Mouse (Mus musculus): Measurements from ENCODE around the gene Fkbp4. TPM values are rescaled to one million over a fixed set of nuclear protein-coding genes. Genes with fewer than 3 reads are reported as not detected.

Gene Fkbp4
- polyA plus RNA-seq, 1 experiment from 2014 or later, result 551 TPM

GRCm38 (mm10) chr6:128429826-128430225 is 8.7 kb downstream of the Fkbp4 start:
- Histone ChIP-seq H3K36me3 (ENCODE audit: control insufficient read depth, insufficient read depth, low read length) (peaks cover 32% of the 10 kb centered on the region), H3K4me1 (ENCODE audit: control insufficient read depth, insufficient read depth, low read length) (no peaks in the 10 kb centered on the region), H3K9me3 (ENCODE audit: control insufficient read depth, low read length) (no peaks in the 10 kb centered on the region), H3K4me2 (ENCODE audit: low read depth) (no peak overlapping the region), H3K9ac (ENCODE audit: low read length) (no peak overlapping the region), H3K27ac (ENCODE audit: low read depth, low read length) (no peak overlapping the region), H3K4me3 (ENCODE audit: low read depth, low read length) (no peak overlapping the region), H3K27me3 (ENCODE audit: control insufficient read depth, insufficient read depth, low read length) (no peaks in the 10 kb centered on the region)
- DNase-seq (ENCODE audit: low spot score), result no peak
- ATAC-seq (ENCODE audit: insufficient read depth, low FRiP score, low TSS enrichment), result no peak
- WGBS, result 90% methylated on average over 6 of the region's 6 CpGs

GRCm38 (mm10) chr6:128429300-128429699 is 9.2 kb downstream of the Fkbp4 start:
- no peak overlapping the region for H3K9ac ChIP-seq (ENCODE audit: low read length)
- no peaks in the 10 kb centered on the region for H3K4me1 ChIP-seq (ENCODE audit: control insufficient read depth, insufficient read depth, low read length)
- H3K9me3 ChIP-seq (ENCODE audit: control insufficient read depth, low read length), result no peaks in the 10 kb centered on the region
- ATAC-seq (ENCODE audit: insufficient read depth, low FRiP score, low TSS enrichment) (no peak), DNase-seq (ENCODE audit: low spot score) (no peak)
- no peaks in the 10 kb centered on the region for H3K27me3 ChIP-seq (ENCODE audit: control insufficient read depth, insufficient read depth, low read length)
- H3K27ac ChIP-seq (ENCODE audit: low read depth, low read length), result no peak overlapping the region
- WGBS, result 98% methylated on average over 2 of the region's 2 CpGs
- peaks cover 31% of the 10 kb centered on the region for H3K36me3 ChIP-seq (ENCODE audit: control insufficient read depth, insufficient read depth, low read length)
- H3K4me2 ChIP-seq (ENCODE audit: low read depth), result no peak overlapping the region
- H3K4me3 ChIP-seq (ENCODE audit: low read depth, low read length), result no peak overlapping the region

- H3K4me3 ChIP-seq (ENCODE audit: low read depth, low read length), result no peak overlapping the region
- WGBS, result 91% methylated on average over 5 of the region's 5 CpGs
- H3K36me3 ChIP-seq (ENCODE audit: control insufficient read depth, insufficient read depth, low read length), result peaks cover 23% of the 10 kb centered on the region
- no peaks in the 10 kb centered on the region; the same call in 1 of the 2 replicates for H3K4me1 ChIP-seq (ENCODE audit: control insufficient read depth, insufficient read depth, low read length)
- no peak overlapping the region for H3K4me2 ChIP-seq (ENCODE audit: low read depth)
- no peak for ATAC-seq (ENCODE audit: insufficient read depth, low FRiP score, low TSS enrichment)
- no peak overlapping the region for H3K9ac ChIP-seq (ENCODE audit: low read length)
- H3K27me3 ChIP-seq (ENCODE audit: control insufficient read depth, insufficient read depth, low read length), result no peaks in the 10 kb centered on the region
- no peaks in the 10 kb centered on the region for H3K9me3 ChIP-seq (ENCODE audit: control insufficient read depth, low read length)
- no peak overlapping the region for H3K27ac ChIP-seq (ENCODE audit: low read depth, low read length)
- DNase-seq (ENCODE audit: low spot score), result no peak
Measured at GRCm38 (mm10) chr6:128427571-128427970, 10.9 kb downstream of the Fkbp4 start.

- no peaks in the 10 kb centered on the region for H3K9me3 ChIP-seq (ENCODE audit: control insufficient read depth, low read length)
- peak overlapping the region; percentile 93; the same call in 1 of the 2 replicates for H3K27ac ChIP-seq (ENCODE audit: low read depth, low read length)
- WGBS, result 21% methylated on average over 9 of the region's 9 CpGs
- H3K4me3 ChIP-seq (ENCODE audit: low read depth, low read length), result peak overlapping the region; percentile 67
- H3K4me2 ChIP-seq (ENCODE audit: low read depth), result peak overlapping the region; percentile 61
- no peaks in the 10 kb centered on the region; the same call in 1 of the 2 replicates for H3K4me1 ChIP-seq (ENCODE audit: control insufficient read depth, insufficient read depth, low read length)
- peaks cover 5% of the 10 kb centered on the region; the same call in 1 of the 2 replicates for H3K36me3 ChIP-seq (ENCODE audit: control insufficient read depth, insufficient read depth, low read length)
- H3K9ac ChIP-seq (ENCODE audit: low read length), result peak overlapping the region; percentile 85
- no peaks in the 10 kb centered on the region for H3K27me3 ChIP-seq (ENCODE audit: control insufficient read depth, insufficient read depth, low read length)
- ATAC-seq (ENCODE audit: insufficient read depth, low FRiP score, low TSS enrichment), result peak; percentile 8; the same call in 1 of the 2 replicates
- DNase-seq (ENCODE audit: low spot score), result no peak
Measured at GRCm38 (mm10) chr6:128425046-128425445, 13.4 kb downstream of the Fkbp4 start.

GRCm38 (mm10) chr6:128424269-128425019 is 14.0 kb downstream of the Fkbp4 start, which contains the start of gene Itfg2:
Gene Itfg2 (minus strand): TSS chr6:128424931.
- Histone ChIP-seq H3K9me3 (ENCODE audit: control insufficient read depth, low read length) (no peaks in the 10 kb centered on the region), H3K4me1 (ENCODE audit: control insufficient read depth, insufficient read depth, low read length) (no peaks in the 10 kb centered on the region; the same call in 1 of the 2 replicates), H3K27me3 (ENCODE audit: control insufficient read depth, insufficient read depth, low read length) (no peaks in the 10 kb centered on the region), H3K36me3 (ENCODE audit: control insufficient read depth, insufficient read depth, low read length) (peaks cover 2% of the 10 kb centered on the region; the same call in 1 of the 2 replicates), H3K4me3 (ENCODE audit: low read depth, low read length) (peak within 1 kb of the TSS; percentile 67), H3K27ac (ENCODE audit: low read depth, low read length) (peak within 1 kb of the TSS; percentile 93), H3K4me2 (ENCODE audit: low read depth) (peak within 1 kb of the TSS; percentile 61), H3K9ac (ENCODE audit: low read length) (peak within 1 kb of the TSS; percentile 85)
- WGBS, result under 1% methylated on average over 42 of the region's 42 CpGs
- peak; percentile 96 for DNase-seq (ENCODE audit: low spot score)
- ATAC-seq (ENCODE audit: insufficient read depth, low FRiP score, low TSS enrichment), result peak; percentile 92

GRCm38 (mm10) chr6:128423496-128424268 is 14.8 kb downstream of the Fkbp4 start:
- H3K4me1 ChIP-seq (ENCODE audit: control insufficient read depth, insufficient read depth, low read length), result no peaks in the 10 kb centered on the region; the same call in 1 of the 2 replicates
- no peaks in the 10 kb centered on the region; the same call in 1 of the 2 replicates for H3K36me3 ChIP-seq (ENCODE audit: control insufficient read depth, insufficient read depth, low read length)
- no peaks in the 10 kb centered on the region for H3K9me3 ChIP-seq (ENCODE audit: control insufficient read depth, low read length)
- no peaks in the 10 kb centered on the region for H3K27me3 ChIP-seq (ENCODE audit: control insufficient read depth, insufficient read depth, low read length)
- peak overlapping the region; percentile 85 for H3K9ac ChIP-seq (ENCODE audit: low read length)
- DNase-seq (ENCODE audit: low spot score) (no peak), ATAC-seq (ENCODE audit: insufficient read depth, low FRiP score, low TSS enrichment) (no peak)
- peak overlapping the region; percentile 61 for H3K4me2 ChIP-seq (ENCODE audit: low read depth)
- H3K27ac ChIP-seq (ENCODE audit: low read depth, low read length), result peak overlapping the region; percentile 93; the same call in 1 of the 2 replicates
- WGBS, result 51% methylated on average over 15 of the region's 16 CpGs
- H3K4me3 ChIP-seq (ENCODE audit: low read depth, low read length), result peak overlapping the region; percentile 67

- no peaks in the 10 kb centered on the region for H3K27me3 ChIP-seq (ENCODE audit: control insufficient read depth, insufficient read depth, low read length)
- no peak for ATAC-seq (ENCODE audit: insufficient read depth, low FRiP score, low TSS enrichment)
- H3K9me3 ChIP-seq (ENCODE audit: control insufficient read depth, low read length), result no peaks in the 10 kb centered on the region
- no peak overlapping the region for H3K27ac ChIP-seq (ENCODE audit: low read depth, low read length)
- no peak overlapping the region for H3K4me2 ChIP-seq (ENCODE audit: low read depth)
- no peak overlapping the region for H3K4me3 ChIP-seq (ENCODE audit: low read depth, low read length)
- no peaks in the 10 kb centered on the region; the same call in 1 of the 2 replicates for H3K36me3 ChIP-seq (ENCODE audit: control insufficient read depth, insufficient read depth, low read length)
- no peaks in the 10 kb centered on the region; the same call in 1 of the 2 replicates for H3K4me1 ChIP-seq (ENCODE audit: control insufficient read depth, insufficient read depth, low read length)
- no peak overlapping the region for H3K9ac ChIP-seq (ENCODE audit: low read length)
- WGBS, result 85% methylated on average over 3 of the region's 3 CpGs
- DNase-seq (ENCODE audit: low spot score), result no peak
Measured at GRCm38 (mm10) chr6:128421480-128421879, 17.0 kb downstream of the Fkbp4 start.

GRCm38 (mm10) chr6:128421036-128421435 is 17.4 kb downstream of the Fkbp4 start:
- no peak overlapping the region for H3K9ac ChIP-seq (ENCODE audit: low read length)
- no peak overlapping the region for H3K27ac ChIP-seq (ENCODE audit: low read depth, low read length)
- H3K4me2 ChIP-seq (ENCODE audit: low read depth), result no peak overlapping the region
- no peaks in the 10 kb centered on the region; the same call in 1 of the 2 replicates for H3K36me3 ChIP-seq (ENCODE audit: control insufficient read depth, insufficient read depth, low read length)
- no peaks in the 10 kb centered on the region for H3K27me3 ChIP-seq (ENCODE audit: control insufficient read depth, insufficient read depth, low read length)
- DNase-seq (ENCODE audit: low spot score) (no peak), ATAC-seq (ENCODE audit: insufficient read depth, low FRiP score, low TSS enrichment) (no peak)
- no peaks in the 10 kb centered on the region for H3K9me3 ChIP-seq (ENCODE audit: control insufficient read depth, low read length)
- 98% methylated on average over 2 of the region's 2 CpGs for WGBS
- H3K4me1 ChIP-seq (ENCODE audit: control insufficient read depth, insufficient read depth, low read length), result no peaks in the 10 kb centered on the region; the same call in 1 of the 2 replicates
- H3K4me3 ChIP-seq (ENCODE audit: low read depth, low read length), result no peak overlapping the region

Data from neural tube, embryonic 11.5 days (tissue).